Mouse (Mus musculus): ENCODE data around the gene Ifrd2. TPM values are rescaled to one million over a fixed set of nuclear protein-coding genes. Genes with fewer than 3 reads are reported as not detected.

Ifrd2 gene
- polyA plus RNA-seq (2011; ENCODE audit: insufficient read length, low read depth, missing spikeins) = 31.1 and 31.5 TPM in 2 replicates

- TF ChIP-seq POLR2A (IDR thresholded peaks at IDR 0.05; ENCODE audit: low read depth, low read length) (peak; percentile 71), CTCF (IDR thresholded peaks at IDR 0.05; ENCODE audit: borderline replicate concordance, insufficient read depth, low read length) (no peak)
- no peak within 1 kb of the TSS for H3K27ac ChIP-seq (ENCODE audit: insufficient read depth, low read length)
- peaks cover 5% of the 10 kb centered on the region; the same call in 1 of the 2 replicates for H3K4me1 ChIP-seq (ENCODE audit: control insufficient read depth, insufficient read depth, low read length)
- H3K4me3 ChIP-seq (ENCODE audit: insufficient read depth, low read length) = peak within 1 kb of the TSS; percentile 78
These were observed at the start of gene Ifrd2 for GRCm38 (mm10) chr9:107586974-107587832. Ifrd2 (plus strand) TSS chr9:107587642.

- TF ChIP-seq POLR2A (IDR thresholded peaks at IDR 0.05; ENCODE audit: low read depth, low read length) (no peak), CTCF (IDR thresholded peaks at IDR 0.05; ENCODE audit: borderline replicate concordance, insufficient read depth, low read length) (no peak)
- no peak overlapping the region for H3K4me3 ChIP-seq (ENCODE audit: insufficient read depth, low read length)
- peaks cover 8% of the 10 kb centered on the region; the same call in 1 of the 2 replicates for H3K4me1 ChIP-seq (ENCODE audit: control insufficient read depth, insufficient read depth, low read length)
- H3K27ac ChIP-seq (ENCODE audit: insufficient read depth, low read length) = no peak overlapping the region
These were observed 49.2 kb upstream of the Ifrd2 start for GRCm38 (mm10) chr9:107538231-107538630.

- H3K27ac ChIP-seq (ENCODE audit: insufficient read depth, low read length) = no peak overlapping the region
These were observed 48.7 kb upstream of the Ifrd2 start for GRCm38 (mm10) chr9:107538711-107539110.

GRCm38 (mm10) chr9:107539940-107540339 is 47.5 kb upstream of the Ifrd2 start:
- TF ChIP-seq POLR2A (IDR thresholded peaks at IDR 0.05; ENCODE audit: low read depth, low read length) = no peak
- TF ChIP-seq CTCF (IDR thresholded peaks at IDR 0.05; ENCODE audit: borderline replicate concordance, insufficient read depth, low read length) = no peak
- no peak overlapping the region for H3K4me3 ChIP-seq (ENCODE audit: insufficient read depth, low read length)
- peaks cover 8% of the 10 kb centered on the region; the same call in 1 of the 2 replicates for H3K4me1 ChIP-seq (ENCODE audit: control insufficient read depth, insufficient read depth, low read length)
- H3K27ac ChIP-seq (ENCODE audit: insufficient read depth, low read length) = no peak overlapping the region

More at GRCm38 (mm10) chr9:107538711-107539110, 48.7 kb upstream of the Ifrd2 start:
- no peak for TF ChIP-seq CTCF (IDR thresholded peaks at IDR 0.05; ENCODE audit: borderline replicate concordance, insufficient read depth, low read length)
- peaks cover 8% of the 10 kb centered on the region; the same call in 1 of the 2 replicates for H3K4me1 ChIP-seq (ENCODE audit: control insufficient read depth, insufficient read depth, low read length)
- H3K4me3 ChIP-seq (ENCODE audit: insufficient read depth, low read length) = no peak overlapping the region

GRCm38 (mm10) chr9:107540420-107540819 is 47.0 kb upstream of the Ifrd2 start:
- Histone ChIP-seq H3K4me1 (ENCODE audit: control insufficient read depth, insufficient read depth, low read length) (peaks cover 8% of the 10 kb centered on the region; the same call in 1 of the 2 replicates), H3K4me3 (ENCODE audit: insufficient read depth, low read length) (no peak overlapping the region), H3K27ac (ENCODE audit: insufficient read depth, low read length) (no peak overlapping the region)
- TF ChIP-seq CTCF (IDR thresholded peaks at IDR 0.05; ENCODE audit: borderline replicate concordance, insufficient read depth, low read length) (no peak), POLR2A (IDR thresholded peaks at IDR 0.05; ENCODE audit: low read depth, low read length) (no peak)

- H3K4me3 ChIP-seq (ENCODE audit: insufficient read depth, low read length) = peak overlapping the region; percentile 62
- H3K27ac ChIP-seq (ENCODE audit: insufficient read depth, low read length) = no peak overlapping the region
- TF ChIP-seq CTCF (IDR thresholded peaks at IDR 0.05; ENCODE audit: borderline replicate concordance, insufficient read depth, low read length) (no peak), POLR2A (IDR thresholded peaks at IDR 0.05; ENCODE audit: low read depth, low read length) (no peak)
- H3K4me1 ChIP-seq (ENCODE audit: control insufficient read depth, insufficient read depth, low read length) = peaks cover 8% of the 10 kb centered on the region; the same call in 1 of the 2 replicates
These were observed 46.4 kb upstream of the Ifrd2 start for GRCm38 (mm10) chr9:107541005-107541404.

GRCm38 (mm10) chr9:107541474-107542351 is 45.7 kb upstream of the Ifrd2 start, which contains the start of the genes Cyb561d2 and Nprl2:
Cyb561d2 (minus strand) TSS chr9:107542193.
Nprl2 (plus strand) TSS chr9:107542226.
- Histone ChIP-seq H3K4me3 (ENCODE audit: insufficient read depth, low read length) (peak within 1 kb of the TSS; percentile 62), H3K4me1 (ENCODE audit: control insufficient read depth, insufficient read depth, low read length) (peaks cover 4% of the 10 kb centered on the region; the same call in 1 of the 2 replicates), H3K27ac (ENCODE audit: insufficient read depth, low read length) (no peak within 1 kb of the TSS)
- TF ChIP-seq CTCF (IDR thresholded peaks at IDR 0.05; ENCODE audit: borderline replicate concordance, insufficient read depth, low read length) (no peak), POLR2A (IDR thresholded peaks at IDR 0.05; ENCODE audit: low read depth, low read length) (peak; percentile 70)

- H3K4me3 ChIP-seq (ENCODE audit: insufficient read depth, low read length) = peak overlapping the region; percentile 62
- 0 out of 2 replicates have a peak, but pooled peaks cover 3% of the 10 kb centered on the region for H3K4me1 ChIP-seq (ENCODE audit: control insufficient read depth, insufficient read depth, low read length)
- no peak for TF ChIP-seq POLR2A (IDR thresholded peaks at IDR 0.05; ENCODE audit: low read depth, low read length)
- TF ChIP-seq CTCF (IDR thresholded peaks at IDR 0.05; ENCODE audit: borderline replicate concordance, insufficient read depth, low read length) = no peak
- H3K27ac ChIP-seq (ENCODE audit: insufficient read depth, low read length) = no peak overlapping the region
These were observed 45.1 kb upstream of the Ifrd2 start for GRCm38 (mm10) chr9:107542352-107542686.

- H3K4me1 ChIP-seq (ENCODE audit: control insufficient read depth, insufficient read depth, low read length) = 0 out of 2 replicates have a peak, but pooled peaks cover 3% of the 10 kb centered on the region
- H3K4me3 ChIP-seq (ENCODE audit: insufficient read depth, low read length) = peak overlapping the region; percentile 62
- H3K27ac ChIP-seq (ENCODE audit: insufficient read depth, low read length) = no peak overlapping the region
- TF ChIP-seq POLR2A (IDR thresholded peaks at IDR 0.05; ENCODE audit: low read depth, low read length) (no peak), CTCF (IDR thresholded peaks at IDR 0.05; ENCODE audit: borderline replicate concordance, insufficient read depth, low read length) (no peak)
These were observed 44.7 kb upstream of the Ifrd2 start for GRCm38 (mm10) chr9:107542721-107543120.
